Mouse (Mus musculus) small intestine, adult 2 months (tissue): ENCODE results near the gene Nlrp14. TPM values are rescaled to one million over a fixed set of nuclear protein-coding genes. Genes with fewer than 3 reads are reported as not detected.

ENCODE experiments used
- H3K27ac ChIP-seq: fragments of 200-500 bp; 2 replicates; pipeline ENCODE4 v1.5.1; 2012; ENCODE audit warnings: low read depth, low read length, control low read depth, inconsistent platforms; ENCODE audit not compliant: insufficient read depth
- H3K27me3 ChIP-seq: fragments of 200-500 bp; 2 replicates; pipeline ENCODE4 v1.6.1; 2012; ENCODE audit warnings: mild to moderate bottlenecking, moderate library complexity, low read length, inconsistent platforms; ENCODE audit not compliant: control insufficient read depth, insufficient read depth
- H3K36me3 ChIP-seq: fragments of 200-500 bp; 2 replicates; pipeline ENCODE4 v1.6.1; 2012; ENCODE audit warnings: mild to moderate bottlenecking, low read length, control low read depth, inconsistent platforms; ENCODE audit not compliant: control insufficient read depth, insufficient read depth
- H3K4me1 ChIP-seq: fragments of 200-500 bp; 2 replicates; pipeline ENCODE4 v1.6.1; 2012; ENCODE audit warnings: low read length, inconsistent platforms, mixed read lengths; ENCODE audit not compliant: control insufficient read depth, insufficient read depth, insufficient read length
- H3K4me3 ChIP-seq: fragments of 200-500 bp; 2 replicates; pipeline ENCODE4 v1.5.1; 2012; ENCODE audit warnings: low read depth, mild to moderate bottlenecking, control low read depth, inconsistent platforms, low read length, moderate library complexity
- CTCF ChIP-seq: fragments of 200-500 bp; IDR thresholded peaks from 2 replicates; pipeline ENCODE4 v1.5.1; 2012; ENCODE audit warnings: low read depth, mild to moderate bottlenecking, control low read depth, inconsistent platforms, low read length, moderate library complexity, mixed read lengths; ENCODE audit not compliant: insufficient replicate concordance, insufficient read length; ENCODE audit errors: extremely low read depth
- POLR2A ChIP-seq: fragments of 200-500 bp; IDR thresholded peaks from 2 replicates; pipeline ENCODE4 v1.6.1; 2012; ENCODE audit warnings: low read depth, mild to moderate bottlenecking, control low read depth, inconsistent platforms, low read length, moderate library complexity
- WGBS: fragments of 180-500 bp; shearing (Covaris S2); methylation state at CpG from one replicate; pipeline ENCODE4 v1.1.7; 2018; 5-methylcytosine and 5-hydroxymethylcytosine counted together
- polyA plus RNA-seq: library from polyadenylated mRNA; depleted of rRNA; stranded (reverse); fragments of >200 nt; gene quantifications from 2 replicates; pipeline ENCODE4 v1.2.3, GENCODE M21; 2012; rRNA removed

Nlrp14 gene
- polyA plus RNA-seq, 1 experiment, result not detected

- no peak overlapping the region for H3K4me3 ChIP-seq
- H3K27ac ChIP-seq, result no peak overlapping the region
- H3K4me1 ChIP-seq, result no peaks in the 10 kb centered on the region
- 46% methylated on average over 77 of the region's 77 CpGs for WGBS
- TF ChIP-seq POLR2A, result no peak
- H3K36me3 ChIP-seq, result no peaks in the 10 kb centered on the region
- H3K27me3 ChIP-seq, result peaks cover 9% of the 10 kb centered on the region
Measured at GRCm38 (mm10) chr7:107210126-107210576, 43.4 kb downstream of the Nlrp14 start.

- Histone ChIP-seq H3K4me3 (no peak overlapping the region), H3K4me1 (no peaks in the 10 kb centered on the region), H3K27ac (no peak overlapping the region), H3K36me3 (no peaks in the 10 kb centered on the region), H3K27me3 (no peaks in the 10 kb centered on the region)
- TF ChIP-seq CTCF, result no peak
- TF ChIP-seq POLR2A, result no peak
Measured at GRCm38 (mm10) chr7:107215723-107216122, 48.9 kb downstream of the Nlrp14 start.

- H3K27me3 ChIP-seq, result no peaks in the 10 kb centered on the region
- H3K4me1 ChIP-seq, result no peaks in the 10 kb centered on the region
- 74% methylated on average over 2 of the region's 2 CpGs for WGBS
- H3K4me3 ChIP-seq, result no peak overlapping the region
- TF ChIP-seq CTCF, result no peak
- no peak for TF ChIP-seq POLR2A
- H3K36me3 ChIP-seq, result no peaks in the 10 kb centered on the region
- no peak overlapping the region for H3K27ac ChIP-seq
Measured at GRCm38 (mm10) chr7:107216845-107217244, 50.1 kb downstream of the Nlrp14 start.

GRCm38 (mm10) chr7:107236854-107237253 lies 70.1 kb downstream of the Nlrp14 start:
- Histone ChIP-seq H3K27me3 (no peaks in the 10 kb centered on the region), H3K27ac (no peak overlapping the region), H3K4me3 (no peak overlapping the region), H3K36me3 (no peaks in the 10 kb centered on the region), H3K4me1 (no peaks in the 10 kb centered on the region)
- no peak for TF ChIP-seq POLR2A
- no peak for TF ChIP-seq CTCF
- WGBS, result 70% methylated on average over 3 of the region's 3 CpGs

- Histone ChIP-seq H3K4me3 (no peak overlapping the region), H3K4me1 (no peaks in the 10 kb centered on the region), H3K27me3 (no peaks in the 10 kb centered on the region), H3K36me3 (no peaks in the 10 kb centered on the region), H3K27ac (no peak overlapping the region)
- 72% methylated on average over 3 of the region's 3 CpGs for WGBS
- TF ChIP-seq CTCF (no peak), POLR2A (no peak)
Measured at GRCm38 (mm10) chr7:107237498-107237897, 70.7 kb downstream of the Nlrp14 start.

- 85% methylated on average over 5 of the region's 5 CpGs for WGBS
- no peak overlapping the region for H3K4me3 ChIP-seq
- H3K27ac ChIP-seq, result no peak overlapping the region
- no peaks in the 10 kb centered on the region for H3K27me3 ChIP-seq
- no peaks in the 10 kb centered on the region for H3K4me1 ChIP-seq
- no peak for TF ChIP-seq CTCF
- no peak for TF ChIP-seq POLR2A
- H3K36me3 ChIP-seq, result no peaks in the 10 kb centered on the region
Measured at GRCm38 (mm10) chr7:107241371-107241883, 74.6 kb downstream of the Nlrp14 start.

Other genes starting within 250 kb of the Nlrp14 start
- gene Olfr709-ps1, start 234.8 kb upstream of the Nlrp14 start, polyA plus RNA-seq, result not detected in 2 replicates
- gene Olfr710, start 218.7 kb upstream of the Nlrp14 start, polyA plus RNA-seq, result not detected in 2 replicates
- gene Olfr6, start 203.1 kb upstream of the Nlrp14 start, polyA plus RNA-seq, result not detected in 2 replicates
- gene Olfr711, start 191.5 kb upstream of the Nlrp14 start, polyA plus RNA-seq, result not detected in 2 replicates
- gene Olfr2, start 160.9 kb upstream of the Nlrp14 start, polyA plus RNA-seq, result not detected in 2 replicates
- gene Olfr713, start 135.8 kb upstream of the Nlrp14 start, polyA plus RNA-seq, result not detected in 2 replicates
- not detected in 2 replicates for gene Olfr714, start 96.0 kb upstream of the Nlrp14 start, polyA plus RNA-seq
- not detected in 2 replicates for gene Olfr17, start 73.8 kb upstream of the Nlrp14 start, polyA plus RNA-seq
- gene Olfr715b, start 56.6 kb upstream of the Nlrp14 start, polyA plus RNA-seq, result not detected in 2 replicates
- not detected in 2 replicates for gene Olfr715, start 35.9 kb upstream of the Nlrp14 start, polyA plus RNA-seq
- not detected in 2 replicates for gene Olfr716, start 28.7 kb upstream of the Nlrp14 start, polyA plus RNA-seq
- gene Rbmxl2, start 42.5 kb downstream of the Nlrp14 start, polyA plus RNA-seq, result not detected in 2 replicates
- gene Syt9, start 203.7 kb downstream of the Nlrp14 start, polyA plus RNA-seq, result 0.28 and 0.41 TPM in 2 replicates